Mouse (Mus musculus) bone marrow, adult 2 months (tissue): ENCODE measurements around the gene Dera.

Source experiments
- CTCF ChIP-seq: fragments of 200-500 bp; IDR thresholded peaks from 2 replicates; pipeline ENCODE4 v1.5.1; 2011; ENCODE audit warnings: low read length, control low read depth; ENCODE audit not compliant: control insufficient read depth, insufficient read depth
- POLR2A ChIP-seq: fragments of 200-500 bp; IDR thresholded peaks from 2 replicates; pipeline ENCODE4 v1.6.1; 2011; ENCODE audit warnings: low read depth, mild to moderate bottlenecking, control low read depth, low read length, borderline replicate concordance; ENCODE audit not compliant: control insufficient read depth

DNA sequence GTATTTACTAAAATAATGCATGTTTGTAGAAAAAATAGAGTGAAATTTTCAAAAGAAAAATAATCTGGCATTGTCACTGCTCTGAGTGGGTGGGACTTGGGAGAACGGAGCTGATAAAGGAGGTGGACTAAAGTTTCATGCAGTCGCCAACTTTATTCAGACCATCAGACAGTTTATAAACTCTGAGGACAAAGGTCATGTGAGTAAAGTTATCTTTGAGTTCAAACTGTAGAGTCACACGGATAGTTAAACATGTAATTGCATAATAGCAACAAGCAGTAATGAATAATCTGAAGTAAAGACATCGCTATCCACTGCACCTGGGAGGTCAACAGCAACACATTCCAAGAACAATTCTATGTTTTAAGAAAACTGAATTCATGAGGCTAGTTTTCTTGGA lies 9.6 kb upstream of the Dera start:
- TF ChIP-seq POLR2A (no peak), CTCF (no peak)
